Mouse (Mus musculus) brown adipose tissue, adult 24 weeks (tissue): ENCODE measurements around the gene Nnat. TPM values are rescaled to one million over a fixed set of nuclear protein-coding genes. Genes with fewer than 3 reads are reported as not detected.
"Not testable (repeated sequence)": the region's sequence is repeated elsewhere in the genome, so short reads cannot be mapped to it uniquely, and the experiment has no call there.

ENCODE experiments used
- H3K27ac ChIP-seq: fragments of 200-500 bp; replicated peaks from 2 replicates; pipeline ENCODE4 v1.5.1; 2012; ENCODE audit warnings: low read depth, mild to moderate bottlenecking, low read length
- H3K4me1 ChIP-seq: fragments of 200-500 bp; 2 replicates; pipeline ENCODE4 v1.6.1; 2012; ENCODE audit warnings: low read length, mixed read lengths; ENCODE audit not compliant: control insufficient read depth, insufficient read depth, insufficient read length
- H3K4me3 ChIP-seq: fragments of 200-500 bp; 2 replicates; pipeline ENCODE4 v1.5.1; 2012; ENCODE audit warnings: low read depth, mild to moderate bottlenecking, low read length, moderate library complexity; ENCODE audit not compliant: insufficient read depth
- polyA plus RNA-seq: library from polyadenylated mRNA; stranded (reverse); fragments of >200 nt; gene quantifications from 2 replicates; pipeline ENCODE4 v1.2.4, GENCODE M21; 2012; ENCODE audit not compliant: missing spikeins, insufficient read depth, insufficient read length

Nnat gene
- polyA plus RNA-seq, 1 experiment: 188 TPM

DNA sequence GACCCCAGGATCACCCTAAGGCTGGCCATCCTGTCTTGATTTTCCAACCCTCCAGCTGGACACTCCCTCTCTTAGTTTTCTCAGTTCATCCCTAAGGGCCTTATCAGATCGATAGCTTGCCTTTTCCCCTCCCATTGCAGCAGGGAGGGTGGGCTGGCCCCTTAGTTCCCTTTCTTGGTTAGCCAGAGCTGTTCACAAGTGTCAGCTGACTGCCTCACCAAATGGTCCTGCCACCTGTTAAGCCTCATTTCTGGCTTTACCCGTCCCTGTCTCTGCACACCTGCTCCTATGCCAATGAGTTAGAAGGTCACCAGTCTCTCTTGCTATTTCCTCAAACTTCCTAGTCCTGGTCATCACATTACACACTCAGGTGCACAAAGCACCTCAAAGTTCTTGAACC lies 3.2 kb downstream of the Nnat start:
- no peak overlapping the region for H3K27ac ChIP-seq
- no peak overlapping the region for H3K4me3 ChIP-seq
- H3K4me1 ChIP-seq: peaks cover 4% of the 10 kb centered on the region

DNA sequence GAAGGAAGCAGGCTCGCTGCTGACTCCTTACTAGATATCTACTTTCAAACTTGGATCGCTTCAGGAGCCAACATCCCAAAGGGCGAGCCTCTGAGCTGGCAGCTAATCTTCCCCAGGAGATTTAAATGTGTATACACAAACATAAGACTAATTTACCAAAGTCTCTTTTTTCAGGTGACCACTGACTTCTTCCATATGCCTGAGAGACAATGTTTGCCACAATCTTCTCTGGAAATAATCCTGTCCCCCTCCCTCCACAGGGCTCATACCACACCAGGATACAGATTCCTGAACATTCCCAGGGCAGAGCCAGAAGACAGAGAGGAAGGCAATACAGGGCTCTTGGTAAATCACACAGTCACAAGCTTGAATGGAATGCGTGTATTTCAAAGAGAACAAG lies 4.8 kb downstream of the Nnat start:
- peaks cover 4% of the 10 kb centered on the region for H3K4me1 ChIP-seq
- H3K27ac ChIP-seq: 0 out of 2 replicates have a peak overlapping the region, but pooled peaks have one; percentile 27
- H3K4me3 ChIP-seq: peak overlapping the region; percentile 77

DNA sequence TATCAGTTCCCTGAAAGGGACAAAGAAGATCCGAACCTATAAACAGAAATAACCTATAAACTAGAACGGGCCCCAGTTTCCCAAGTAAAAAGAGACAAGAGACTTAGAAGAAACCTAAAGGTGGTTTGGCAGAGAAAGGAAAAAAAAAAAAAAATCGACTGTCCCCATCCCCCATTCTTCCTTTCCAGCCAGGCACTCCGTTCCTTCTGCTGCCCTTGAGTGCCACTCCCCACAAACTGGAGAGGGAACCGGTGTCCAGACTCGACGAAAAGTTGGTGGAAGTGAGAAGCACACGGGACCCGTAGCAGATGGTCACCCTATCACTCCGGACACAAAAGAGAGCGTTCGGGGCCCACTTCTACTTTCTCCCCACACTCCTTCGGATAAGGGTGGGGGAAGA lies 5.6 kb downstream of the Nnat start:
- Histone ChIP-seq H3K4me3 (peak overlapping the region; percentile 77), H3K4me1 (peaks cover 4% of the 10 kb centered on the region), H3K27ac (peak overlapping the region; percentile 96)

DNA sequence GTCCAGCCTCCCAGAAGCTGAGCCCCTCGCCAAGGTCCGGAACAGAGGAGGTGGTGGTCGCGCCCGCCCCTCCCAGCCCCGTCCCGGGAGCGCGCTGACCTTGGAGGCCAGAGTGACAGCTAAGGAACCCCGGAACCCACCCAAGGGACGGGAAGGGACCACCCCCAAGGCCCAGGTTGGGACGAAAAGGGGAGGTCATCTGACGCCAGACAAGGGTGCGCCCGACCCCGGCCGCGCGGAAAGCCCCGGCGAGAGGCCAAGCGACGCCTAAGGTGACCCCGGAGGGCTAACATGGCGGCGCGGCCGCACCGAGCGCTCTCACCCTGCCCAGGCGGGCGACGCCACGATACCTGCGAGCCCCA lies 6.0 kb downstream of the Nnat start:
- peak overlapping the region; percentile 96 for H3K27ac ChIP-seq
- H3K4me3 ChIP-seq: peak overlapping the region; percentile 77
- peaks cover 4% of the 10 kb centered on the region for H3K4me1 ChIP-seq

DNA sequence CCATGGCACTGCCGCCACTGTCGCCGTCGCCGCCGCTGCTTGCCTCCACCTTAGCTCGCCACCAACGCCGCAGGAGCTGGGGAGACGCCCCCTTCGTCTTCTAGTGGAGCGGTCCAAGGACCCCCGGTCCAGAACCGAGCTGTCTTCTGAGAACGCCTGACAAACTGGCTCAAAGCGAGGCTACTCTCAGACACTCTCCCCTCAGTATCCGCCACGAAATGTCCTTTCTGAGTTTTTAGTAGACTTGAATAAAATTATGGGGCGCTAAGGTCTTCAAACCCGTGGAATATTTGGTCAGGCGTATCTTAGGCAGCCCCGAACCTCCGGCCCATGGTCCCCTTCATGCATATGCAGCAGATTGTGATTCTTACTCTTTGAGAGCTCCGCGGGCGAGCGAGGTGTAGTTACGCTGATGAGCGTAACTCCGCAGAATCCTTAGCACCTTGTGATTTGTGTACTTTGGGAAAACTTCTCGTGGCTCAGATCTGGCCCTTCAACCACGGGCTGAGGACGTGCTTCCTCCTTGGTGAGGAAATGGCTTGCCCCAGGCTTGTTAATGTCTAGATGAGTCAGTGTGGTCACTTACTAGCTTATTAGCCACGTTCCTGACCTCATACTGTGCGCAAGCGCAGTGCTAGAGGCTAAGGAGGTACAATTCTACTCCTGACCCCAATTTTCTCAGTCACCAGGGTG lies 6.5 kb downstream of the Nnat start:
- peaks cover 4% of the 10 kb centered on the region for H3K4me1 ChIP-seq
- H3K4me3 ChIP-seq: peak overlapping the region; percentile 77
- H3K27ac ChIP-seq: peak overlapping the region; percentile 96

DNA sequence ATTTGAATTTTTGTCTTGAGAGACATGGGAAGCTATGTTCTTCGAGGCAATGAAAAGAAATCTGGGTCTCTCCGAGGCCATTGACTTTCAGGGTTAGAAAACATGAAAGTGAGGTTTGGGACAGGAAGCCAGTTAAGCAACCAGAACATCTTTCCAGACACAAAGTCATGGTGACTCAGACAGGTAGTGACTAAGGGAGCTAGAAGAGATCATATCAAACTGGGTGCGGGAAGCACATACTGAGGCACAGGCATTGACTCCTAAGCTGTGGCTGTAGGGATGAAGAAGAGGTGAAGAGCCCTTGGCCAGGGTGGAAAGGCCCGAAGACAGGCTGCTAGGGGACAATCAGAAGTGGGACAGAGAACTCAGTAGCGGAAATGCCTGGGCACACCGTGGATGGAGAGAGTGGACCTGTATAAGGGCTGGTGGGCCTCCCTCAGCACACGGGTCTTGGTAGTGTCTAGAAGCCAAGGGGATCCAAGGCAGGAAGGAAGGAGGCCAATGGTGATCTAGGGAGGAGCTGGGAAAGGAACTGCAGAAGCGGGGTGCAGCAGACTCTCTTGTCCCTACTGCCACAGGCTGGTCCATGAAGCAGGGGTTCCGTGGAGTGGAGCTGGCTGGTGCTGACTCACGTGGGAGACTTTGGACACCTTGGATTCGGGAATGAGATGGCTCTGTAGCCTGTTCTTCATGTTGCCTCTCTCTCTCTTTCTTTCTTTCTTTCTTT lies 7.5 kb downstream of the Nnat start:
- H3K4me1 ChIP-seq: peaks cover 4% of the 10 kb centered on the region
- peak overlapping the region; percentile 77; the same call in 1 of the 2 replicates for H3K4me3 ChIP-seq
- H3K27ac ChIP-seq: peak overlapping the region; percentile 96

DNA sequence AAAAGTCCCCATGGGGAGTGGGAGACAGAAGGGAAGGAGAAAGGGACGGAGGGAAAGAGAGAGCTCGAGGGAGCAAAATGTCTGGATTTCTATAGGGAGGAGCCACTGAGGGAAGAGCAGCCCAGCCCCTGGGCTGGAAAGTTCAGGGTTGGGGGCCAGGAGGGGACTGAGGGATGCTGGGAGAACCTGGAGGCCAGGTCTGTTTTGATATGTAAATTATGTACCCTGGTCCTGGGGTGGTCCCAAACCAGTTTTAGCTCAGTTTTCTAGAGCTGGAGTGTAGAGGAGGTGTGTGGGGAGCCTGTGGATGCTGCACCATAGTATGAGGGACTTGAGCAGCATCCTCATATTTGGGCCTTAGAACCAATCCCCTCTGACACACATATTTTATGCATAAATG lies 9.0 kb downstream of the Nnat start:
- H3K4me1 ChIP-seq: no peaks in the 10 kb centered on the region; the same call in 1 of the 2 replicates
- no peak overlapping the region for H3K4me3 ChIP-seq
- no peak overlapping the region for H3K27ac ChIP-seq

DNA sequence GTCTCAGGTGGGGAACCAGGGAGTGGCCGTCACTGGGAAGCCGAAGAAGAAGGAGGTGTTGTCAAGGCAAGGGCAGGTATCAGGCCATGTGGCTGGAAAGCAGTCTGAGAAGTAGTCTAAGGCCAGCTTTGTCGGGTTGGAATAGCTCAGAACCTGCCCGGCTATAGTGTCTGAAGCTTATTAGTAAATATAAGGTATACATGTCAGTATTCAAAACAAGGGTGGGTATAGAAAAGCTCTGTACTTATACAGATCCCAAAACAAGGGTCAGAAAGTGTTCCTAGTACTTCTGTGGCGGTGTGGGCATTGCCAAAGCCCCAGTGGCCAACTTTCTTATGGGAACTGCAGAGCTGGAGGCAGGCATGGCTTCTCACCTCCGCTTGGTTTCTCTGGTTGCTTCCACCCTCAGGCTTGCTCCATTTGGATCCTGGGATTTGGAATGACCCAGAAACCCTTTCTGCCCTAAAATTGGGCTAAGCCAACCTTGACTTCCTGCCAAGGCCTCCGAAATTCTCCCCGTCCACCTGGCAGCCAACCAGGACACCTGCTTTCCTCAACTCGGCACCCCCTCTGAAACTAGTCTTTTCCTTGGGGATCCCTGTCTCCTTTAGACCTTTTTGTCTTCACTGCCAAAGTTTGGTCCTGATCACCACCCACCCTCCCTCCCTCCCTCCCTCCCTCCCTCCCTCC lies 10.1 kb downstream of the Nnat start:
- Histone ChIP-seq H3K27ac (no peak overlapping the region), H3K4me1 (no peaks in the 10 kb centered on the region; the same call in 1 of the 2 replicates), H3K4me3 (no peak overlapping the region)

DNA sequence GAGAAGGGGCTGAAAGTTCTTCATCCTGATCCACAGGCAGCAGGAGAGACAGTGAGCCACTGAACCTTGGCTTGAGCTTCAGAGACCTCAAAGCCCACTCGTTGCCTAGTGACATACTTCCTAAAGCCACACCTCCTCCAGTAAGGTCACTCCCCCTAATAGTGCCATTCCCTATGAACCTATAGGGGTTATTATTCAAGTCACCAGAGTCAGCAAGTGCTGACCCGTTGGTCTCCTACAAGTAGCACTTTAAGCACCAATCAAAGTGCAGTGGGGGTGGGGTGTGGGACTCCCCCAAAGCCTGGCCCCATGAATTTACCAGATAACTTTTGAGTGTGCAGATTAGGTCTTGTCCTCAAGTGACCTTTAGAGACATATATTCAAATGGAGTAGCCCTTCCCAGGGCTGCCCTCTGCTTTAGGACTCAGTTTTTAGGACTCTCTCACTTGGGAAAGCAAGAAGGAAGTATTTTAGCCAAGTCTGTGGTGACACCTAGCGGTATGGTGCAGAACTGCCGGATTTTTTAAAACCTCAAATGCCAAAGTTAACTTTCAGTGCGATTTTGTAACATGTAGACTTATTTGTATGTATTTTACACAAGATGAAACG lies 11.4 kb downstream of the Nnat start, which contains the start of gene Blcap:
TSS of gene Blcap (minus strand) at position 51 of the 609 bp plus-strand sequence.
- Histone ChIP-seq H3K4me3 (no peak within 1 kb of the TSS), H3K4me1 (no peaks in the 10 kb centered on the region; the same call in 1 of the 2 replicates), H3K27ac (no peak within 1 kb of the TSS)

DNA sequence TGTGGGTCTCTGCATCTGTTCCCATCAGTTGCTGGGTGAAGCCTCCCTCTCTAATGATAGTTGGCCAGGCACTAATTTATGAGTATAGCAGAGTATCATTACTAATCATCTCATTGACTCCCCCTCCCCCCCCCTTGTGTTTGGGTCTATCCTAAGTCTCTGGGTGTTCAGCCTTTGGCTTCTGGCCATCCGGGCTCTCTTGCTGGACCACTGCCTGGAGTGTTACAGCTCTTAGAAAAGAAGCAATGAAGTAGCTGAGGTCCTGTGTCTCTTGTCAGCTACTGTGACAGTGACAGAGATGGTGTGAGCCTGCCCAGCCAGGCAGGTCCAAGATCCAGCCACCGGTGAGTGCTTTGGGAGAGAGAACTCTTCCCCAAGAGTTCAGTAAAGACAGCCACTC lies 12.9 kb downstream of the Nnat start:
- Histone ChIP-seq H3K4me3 (no peak overlapping the region), H3K27ac (no peak overlapping the region), H3K4me1 (no peaks in the 10 kb centered on the region)

DNA sequence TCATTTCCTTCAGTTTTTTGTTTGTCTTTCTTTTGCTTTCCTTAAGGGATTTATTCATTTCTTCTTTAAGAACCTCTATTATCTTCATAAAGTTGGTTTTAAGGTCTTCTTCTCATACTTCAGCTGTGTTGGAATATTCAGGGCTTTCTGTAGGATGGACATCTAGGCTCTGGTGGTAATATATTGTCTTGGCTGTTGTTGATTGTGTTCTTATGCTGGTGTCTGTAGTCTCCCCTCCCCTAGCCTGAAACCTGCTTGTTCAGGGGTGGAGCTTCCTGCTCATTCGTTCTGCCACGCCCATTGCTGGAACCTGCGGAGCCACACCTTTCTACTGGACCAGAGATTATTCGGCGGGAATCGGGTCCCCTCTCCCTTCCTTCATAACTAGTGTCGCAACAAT lies 25.5 kb downstream of the Nnat start:
- H3K4me1 ChIP-seq, H3K27ac ChIP-seq, H3K4me3 ChIP-seq: not testable (repeated sequence)

DNA sequence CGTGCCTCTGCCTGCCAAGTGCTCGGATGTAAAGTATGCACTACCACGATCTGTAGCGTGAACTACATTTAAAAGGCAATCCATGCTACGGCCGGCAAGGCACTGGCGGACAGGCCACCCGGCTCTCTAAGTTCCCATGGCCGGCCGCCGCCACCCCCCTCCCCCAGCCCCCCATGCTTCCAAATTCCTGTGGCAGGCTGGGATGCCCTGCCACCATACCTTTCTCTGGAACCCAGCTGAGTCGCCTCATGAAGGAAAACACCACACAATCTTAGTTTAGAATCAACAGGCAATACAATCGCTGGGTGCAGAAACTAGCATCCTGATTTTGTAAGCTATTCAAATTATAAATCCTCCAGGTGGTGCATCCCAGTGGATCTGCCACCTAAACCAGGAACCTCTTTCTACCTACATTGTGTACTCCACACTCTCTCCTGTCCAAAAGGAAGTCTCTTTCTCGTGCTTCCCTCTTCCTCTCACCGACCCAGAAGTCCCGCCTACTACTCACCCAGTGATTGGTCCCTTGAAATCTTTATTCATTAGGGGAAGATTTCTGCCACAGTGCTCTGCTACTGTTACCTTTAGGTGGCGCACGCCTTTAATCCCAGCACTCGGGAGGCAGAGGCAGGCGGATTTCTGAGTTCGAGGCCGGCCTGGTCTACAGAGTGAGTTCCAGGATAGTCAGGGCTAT lies 37.1 kb downstream of the Nnat start:
- H3K4me3 ChIP-seq: no peak overlapping the region

DNA sequence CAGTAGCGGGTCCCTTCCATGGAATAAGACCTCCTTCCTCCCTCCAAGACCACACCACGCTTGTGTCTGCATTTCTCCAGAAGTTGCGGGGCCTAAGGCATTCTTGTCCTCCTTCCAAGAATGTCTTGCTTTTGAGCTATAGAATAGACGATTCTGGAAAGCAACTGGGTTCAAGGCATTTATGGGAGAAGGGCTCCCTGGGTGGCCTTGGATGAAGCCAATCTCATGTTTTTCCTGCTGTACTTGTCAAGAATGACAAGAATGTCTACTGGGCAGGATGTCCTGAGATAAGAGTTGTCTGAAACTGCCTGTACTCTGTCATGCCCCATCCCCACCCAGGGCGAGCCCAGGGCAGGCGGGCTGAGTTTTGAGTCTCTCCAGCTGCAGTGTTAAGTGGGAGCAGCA lies 41.6 kb downstream of the Nnat start:
- H3K4me1 ChIP-seq: no peaks in the 10 kb centered on the region
- no peak overlapping the region for H3K27ac ChIP-seq
- H3K4me3 ChIP-seq: no peak overlapping the region

More for the DNA sequence above, 37.1 kb downstream of the Nnat start:
- Histone ChIP-seq H3K27ac (no peak overlapping the region), H3K4me1 (no peaks in the 10 kb centered on the region)

DNA sequence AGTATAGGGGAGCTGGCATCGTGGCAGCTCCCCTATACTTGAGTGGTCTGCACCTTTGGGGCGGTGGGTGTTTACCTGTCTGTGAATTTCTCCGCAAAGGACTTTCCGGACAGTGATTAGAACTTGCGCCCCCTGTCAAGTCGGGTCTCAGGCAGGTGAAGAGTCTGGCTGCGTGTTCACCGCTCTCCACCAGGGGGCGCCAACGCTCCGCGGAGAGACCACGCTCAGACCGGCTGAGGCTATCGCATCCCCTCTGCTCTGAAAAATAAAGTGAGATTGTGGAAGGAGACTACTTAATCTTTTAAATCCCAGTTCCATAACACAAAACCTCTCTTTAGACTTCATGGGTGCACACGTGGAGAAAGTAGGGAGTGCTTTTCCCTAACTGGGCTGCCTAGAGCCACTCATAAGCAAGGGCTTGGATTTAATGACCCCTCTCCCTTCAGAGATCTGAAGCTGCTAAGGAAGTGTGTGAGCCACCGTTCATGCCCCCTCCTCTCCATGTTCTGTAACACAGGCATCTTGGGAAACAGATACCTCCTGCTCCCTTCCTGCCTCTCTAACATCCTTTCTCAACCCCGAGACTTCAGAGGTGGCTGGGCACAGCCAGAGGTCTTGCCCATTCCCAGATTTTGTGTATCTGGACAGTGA lies 45.3 kb downstream of the Nnat start:
- no peak overlapping the region for H3K4me3 ChIP-seq
- no peak overlapping the region for H3K27ac ChIP-seq
- H3K4me1 ChIP-seq: no peaks in the 10 kb centered on the region
